Mouse (Mus musculus) T-helper 17 cell (primary cell): ENCODE data around the gene Rb1.

Experiments
- in situ Hi-C, 2 experiments: fragments of 300-600 bp; cut with MboI, MseI; formaldehyde crosslinking; loops; 1 replicate in 1 of 2; 2 replicates in 1 of 2; pipeline ENCODE4 v1.15.1; 2025; ENCODE audit warnings: high pct_unique_total_duplicates in 2 of 2

The Rb1 gene

GRCm38 (mm10) chr14:73163363-73163998 lies 162.1 kb downstream of the Rb1 start:
- in situ Hi-C loops: no loop called here

GRCm38 (mm10) chr14:73162192-73162800 lies 163.3 kb downstream of the Rb1 start:
- in situ Hi-C loops: no loop called here

GRCm38 (mm10) chr14:73161303-73161702 lies 164.3 kb downstream of the Rb1 start:
- in situ Hi-C loops: no loop called here

GRCm38 (mm10) chr14:73148125-73148524 lies 177.5 kb downstream of the Rb1 start:
- in situ Hi-C loops: no loop called here

GRCm38 (mm10) chr14:73146721-73147120 lies 178.9 kb downstream of the Rb1 start:
- in situ Hi-C loops: no loop called here

GRCm38 (mm10) chr14:73145531-73145930 lies 180.1 kb downstream of the Rb1 start:
- in situ Hi-C loops: no loop called here

- in situ Hi-C loops: no loop called here
Observed at GRCm38 (mm10) chr14:73143710-73144420, 181.8 kb downstream of the Rb1 start.

GRCm38 (mm10) chr14:73142896-73143709 lies 182.5 kb downstream of the Rb1 start:
- in situ Hi-C loops: no loop called here

GRCm38 (mm10) chr14:73142421-73142895 lies 183.2 kb downstream of the Rb1 start:
- in situ Hi-C loops: no loop called here

GRCm38 (mm10) chr14:73141800-73142199 lies 183.8 kb downstream of the Rb1 start:
- in situ Hi-C loops: no loop called here

GRCm38 (mm10) chr14:73139866-73140265 lies 185.8 kb downstream of the Rb1 start:
- in situ Hi-C loops: loop anchor here in 1 of 2 experiments (5.0 kb wide), 1 partner anchor 97 kb away; the partner anchor contains the start of gene Lpar6

- in situ Hi-C loops: loop anchor here in 1 of 2 experiments (5.0 kb wide), 1 partner anchor 99 kb away; the partner anchor contains the start of gene Lpar6
Observed at GRCm38 (mm10) chr14:73138483-73138882, 187.1 kb downstream of the Rb1 start.

GRCm38 (mm10) chr14:73137234-73137633 lies 188.4 kb downstream of the Rb1 start:
- in situ Hi-C loops: loop anchor here in 1 of 2 experiments (5.0 kb wide), 1 partner anchor 100 kb away; the partner anchor contains the start of gene Lpar6
